In genomic region chr10:68419893-68420292, GRCm38 (mm10) we compare ENCODE assay signal across 22 mouse cellular contexts.
DNase-seq lines count a peak whose midpoint lies in the region; ATAC-seq and TF ChIP-seq lines count a peak whose summit lies in the region.
"Had no signal": no experiment of that assay in that cellular context is flagged by ENCODE, and none has a peak within 500 bp of the region (broad histone marks: within the 10 kb centered on the region; RNA-seq: fewer than 3 reads in every experiment).

No protein-coding gene starts in this region.

- no peak for TF ChIP-seq RAD21 in CH12.LX (IDR thresholded peaks at IDR 0.05; ENCODE audit: low read depth, low read length)

- intact Hi-C loops in gastrocnemius, adult 2 months (cut with DNase I): no loop called here

- peak; percentile 34 for DNase-seq in A20 (ENCODE audit: low read depth, low spot score)
- DNase-seq in CH12.LX (ENCODE audit: extremely low read depth): no peak
- no peak for DNase-seq in gastrocnemius, adult 2 months
- DNase-seq in cerebellum, adult 11 months: no peak
- DNase-seq in adrenal gland, postnatal 4 days (ENCODE audit: low spot score in 2 of 2): no peak
- DNase-seq: adrenal gland, adult 8-10 months; adrenal gland, postnatal 25 days; cerebellum, adult 8-10 months; cerebellum, postnatal 36 days; gastrocnemius, postnatal 14 days; heart, adult 2 months; kidney, adult 11 months had no signal

- H3K27me3 ChIP-seq in CH12.LX (replicated peaks): no peaks in the 10 kb centered on the region
- H3K27me3 ChIP-seq: forebrain, embryonic 13.5 days; hindbrain, embryonic 13.5 days; intestine, embryonic 15.5 days had no signal

- H3K36me3 ChIP-seq in CH12.LX (replicated peaks in 1 of 2; ENCODE audit: control insufficient read depth in 1 of 2, insufficient read depth in 1 of 2, low read length in 1 of 2): no peaks in the 10 kb centered on the region
- H3K36me3 ChIP-seq: forebrain, embryonic 10.5 days; hindbrain, embryonic 10.5 days; hindbrain, embryonic 13.5 days; intestine, embryonic 15.5 days had no signal

- no peak for TF ChIP-seq CTCF in CH12.LX (conservative IDR thresholded peaks at IDR 0.05 in 1 of 2, IDR thresholded peaks at IDR 0.05 in 1 of 2; ENCODE audit: low read depth in 2 of 2, low read length in 2 of 2)
- no peak for TF ChIP-seq CTCF in gastrocnemius, adult 2 months (IDR thresholded peaks at IDR 0.05)

- in situ Hi-C loops in CH12.LX (cut with MboI; ENCODE audit: low pct_ligation_motif_present, low pct_unique_long_range_greater_than_20kb, low sequenced_read_pairs): no loop called here

- dilution Hi-C loops in CH12.LX (cut with MboI; ENCODE audit: extremely low pct_ligation_motif_present, extremely low pct_unique_long_range_greater_than_20kb, low sequenced_read_pairs): no loop called here

- peaks cover 0 to 11% of the 10 kb centered on the region in 2 experiments; a peak in 1 of 4 replicates for H3K4me1 ChIP-seq in CH12.LX (ENCODE audit: control insufficient read depth in 1 of 2, insufficient read depth in 2 of 2)
- H3K4me1 ChIP-seq: forebrain, embryonic 10.5 days; forebrain, embryonic 13.5 days; hindbrain, embryonic 10.5 days; hindbrain, embryonic 13.5 days; intestine, embryonic 15.5 days had no signal

- TF ChIP-seq EP300 in CH12.LX (IDR thresholded peaks at IDR 0.05; ENCODE audit: low read length): no peak

- no peak overlapping the region for H3K4me2 ChIP-seq in CH12.LX (ENCODE audit: insufficient read depth, low read depth, poor library complexity, severe bottlenecking)
- H3K4me2 ChIP-seq: forebrain, embryonic 13.5 days; heart, embryonic 11.5 days; hindbrain, embryonic 13.5 days; intestine, embryonic 15.5 days had no signal

- no peaks in the 10 kb centered on the region for H3K9me3 ChIP-seq in CH12.LX (replicated peaks; ENCODE audit: low read length)
- H3K9me3 ChIP-seq: forebrain, embryonic 10.5 days; forebrain, embryonic 13.5 days; hindbrain, embryonic 10.5 days; intestine, embryonic 15.5 days had no signal

- no peak overlapping the region for H3K4me3 ChIP-seq in CH12.LX (replicated peaks in 1 of 3; ENCODE audit: low read depth in 2 of 3, low read length in 2 of 3, poor library complexity in 1 of 3)
- no peak overlapping the region for H3K4me3 ChIP-seq in gastrocnemius, adult 2 months
- H3K4me3 ChIP-seq: forebrain, embryonic 10.5 days; forebrain, embryonic 13.5 days; heart, adult 2 months; hindbrain, embryonic 10.5 days; hindbrain, embryonic 13.5 days; intestine, embryonic 15.5 days had no signal

- H3K27ac ChIP-seq in CH12.LX (ENCODE audit: insufficient read depth, low read depth): no peak overlapping the region
- H3K27ac ChIP-seq in gastrocnemius, adult 2 months: no peak overlapping the region
- H3K27ac ChIP-seq: forebrain, embryonic 10.5 days; forebrain, embryonic 13.5 days; heart, adult 2 months; hindbrain, embryonic 10.5 days; hindbrain, embryonic 13.5 days; intestine, embryonic 15.5 days had no signal

- TF ChIP-seq POLR2A in CH12.LX (IDR thresholded peaks at IDR 0.05; ENCODE audit: low read depth, low read length): no peak

- H3K79me2 ChIP-seq in CH12.LX (replicated peaks; ENCODE audit: control insufficient read depth, extremely low read depth, insufficient read depth, poor library complexity, severe bottlenecking): no peaks in the 10 kb centered on the region; the same call in 1 of the 2 replicates

- ATAC-seq in hematopoietic stem cell, adult 5-6 weeks (replicated peaks in 1 of 2; ENCODE audit: insufficient read depth in 1 of 2, low FRiP score in 2 of 2, low TSS enrichment in 1 of 2, low read depth in 1 of 2, poor library complexity in 2 of 2, severe bottlenecking in 2 of 2): peak; percentile 87 to 93
- ATAC-seq: activated CD4-positive, CD25-positive, alpha-beta regulatory T cell, adult 4 months; CD4-positive, CD25-positive, alpha-beta regulatory T cell, adult 4 months; hindbrain, embryonic 16.5 days; intestine, embryonic 15.5 days had no signal

- H3K9ac ChIP-seq in CH12.LX (ENCODE audit: insufficient read depth, low read depth): no peak overlapping the region
- H3K9ac ChIP-seq: forebrain, embryonic 13.5 days; hindbrain, embryonic 13.5 days; intestine, embryonic 15.5 days had no signal

TF ChIP-seq in CH12.LX, 34 proteins besides CTCF, POLR2A, EP300 and RAD21:
- TF ChIP-seq MXI1 (IDR thresholded peaks at IDR 0.05; ENCODE audit: low read depth, low read length): no peak
- TF ChIP-seq BHLHE40 (IDR thresholded peaks at IDR 0.05; ENCODE audit: low read depth, low read length): no peak
- 0 out of 2 replicates have a peak, but pooled peaks have one; percentile 54 for TF ChIP-seq ELF1 (IDR thresholded peaks at IDR 0.05; ENCODE audit: low read depth, low read length)
- TF ChIP-seq IRF4 (IDR thresholded peaks at IDR 0.05; ENCODE audit: low read depth, low read length): no peak
- no peak for TF ChIP-seq MAZ (IDR thresholded peaks at IDR 0.05; ENCODE audit: low read depth, low read length)
